Comparison of ENCODE assay signal across 25 mouse cellular contexts in genomic region chrX:167433950-167434349, GRCm38 (mm10). TPM values are rescaled to one million over a fixed set of nuclear protein-coding genes. Genes with fewer than 3 reads are reported as not detected.
DNase-seq lines count a peak whose midpoint lies in the region; ATAC-seq lines count a peak whose summit lies in the region.
"Had no signal": no experiment of that assay in that cellular context is flagged by ENCODE, and none has a peak within 500 bp of the region (broad histone marks: within the 10 kb centered on the region; RNA-seq: fewer than 3 reads in every experiment).

No protein-coding gene starts in this region.

- no peak overlapping the region for H3K4me2 ChIP-seq in forebrain, embryonic 13.5 days
- no peak overlapping the region for H3K4me2 ChIP-seq in hindbrain, embryonic 12.5 days (replicated peaks)
- H3K4me2 ChIP-seq in hindbrain, embryonic 13.5 days: no peak overlapping the region
- H3K4me2 ChIP-seq in forebrain, embryonic 16.5 days (ENCODE audit: low read length): no peak overlapping the region
- no peak overlapping the region for H3K4me2 ChIP-seq in heart, embryonic 11.5 days
- H3K4me2 ChIP-seq: embryonic facial prominence, embryonic 12.5 days; embryonic facial prominence, embryonic 15.5 days; heart, embryonic 12.5 days; heart, embryonic 15.5 days; hindbrain, embryonic 15.5 days had no signal

- H3K4me3 ChIP-seq in forebrain, embryonic 13.5 days: no peak overlapping the region
- no peak overlapping the region for H3K4me3 ChIP-seq in forebrain, embryonic 10.5 days
- H3K4me3 ChIP-seq in hindbrain, embryonic 12.5 days: no peak overlapping the region
- H3K4me3 ChIP-seq in hindbrain, embryonic 13.5 days: no peak overlapping the region
- no peak overlapping the region for H3K4me3 ChIP-seq in forebrain, embryonic 16.5 days (replicated peaks; ENCODE audit: low read length)
- H3K4me3 ChIP-seq in heart, embryonic 11.5 days (ENCODE audit: low read depth, low read length): no peak overlapping the region
- H3K4me3 ChIP-seq: embryonic facial prominence, embryonic 12.5 days; embryonic facial prominence, embryonic 15.5 days; heart, embryonic 12.5 days; heart, embryonic 15.5 days; hindbrain, embryonic 10.5 days; hindbrain, embryonic 15.5 days had no signal

- no peak overlapping the region for H3K27ac ChIP-seq in forebrain, embryonic 13.5 days
- H3K27ac ChIP-seq in forebrain, embryonic 10.5 days: no peak overlapping the region
- no peak overlapping the region for H3K27ac ChIP-seq in hindbrain, embryonic 12.5 days
- no peak overlapping the region for H3K27ac ChIP-seq in hindbrain, embryonic 13.5 days
- H3K27ac ChIP-seq in forebrain, embryonic 16.5 days (ENCODE audit: low read length): no peak overlapping the region
- H3K27ac ChIP-seq in heart, embryonic 11.5 days (ENCODE audit: low read depth, low read length): no peak overlapping the region
- H3K27ac ChIP-seq: embryonic facial prominence, embryonic 12.5 days; embryonic facial prominence, embryonic 15.5 days; heart, embryonic 15.5 days; hindbrain, embryonic 10.5 days; hindbrain, embryonic 15.5 days had no signal

- no peaks in the 10 kb centered on the region for H3K9me3 ChIP-seq in forebrain, embryonic 13.5 days (replicated peaks)
- H3K9me3 ChIP-seq in forebrain, embryonic 10.5 days: no peaks in the 10 kb centered on the region
- no peaks in the 10 kb centered on the region for H3K9me3 ChIP-seq in hindbrain, embryonic 12.5 days (replicated peaks)
- H3K9me3 ChIP-seq in hindbrain, embryonic 13.5 days: no peaks in the 10 kb centered on the region
- no peaks in the 10 kb centered on the region for H3K9me3 ChIP-seq in forebrain, embryonic 16.5 days (ENCODE audit: control insufficient read depth, low read length)
- H3K9me3 ChIP-seq in heart, embryonic 11.5 days (replicated peaks; ENCODE audit: control insufficient read depth, low read length): no peaks in the 10 kb centered on the region
- H3K9me3 ChIP-seq: embryonic facial prominence, embryonic 12.5 days; embryonic facial prominence, embryonic 15.5 days; heart, embryonic 12.5 days; heart, embryonic 15.5 days; hindbrain, embryonic 10.5 days; hindbrain, embryonic 15.5 days had no signal

- DNase-seq in forebrain, embryonic 10.5 days (ENCODE audit: extremely low spot score, low spot score): no peak
- DNase-seq: adrenal gland, adult 8-10 months; adrenal gland, postnatal 25 days; cerebellum, adult 11 months; cerebellum, adult 2 months; cerebellum, adult 9-11 months; cerebellum, postnatal 25 days; gastrocnemius, postnatal 10 days; gastrocnemius, postnatal 36 days; heart, postnatal 10 days; heart, postnatal 36 days; kidney, adult 2 months had no signal

- H3K9ac ChIP-seq in forebrain, embryonic 13.5 days: no peak overlapping the region
- no peak overlapping the region for H3K9ac ChIP-seq in hindbrain, embryonic 12.5 days
- H3K9ac ChIP-seq in hindbrain, embryonic 13.5 days: no peak overlapping the region
- H3K9ac ChIP-seq in forebrain, embryonic 16.5 days (replicated peaks; ENCODE audit: low read depth, low read length): no peak overlapping the region
- H3K9ac ChIP-seq in heart, embryonic 11.5 days (ENCODE audit: low read depth, low read length): no peak overlapping the region
- H3K9ac ChIP-seq: embryonic facial prominence, embryonic 12.5 days; embryonic facial prominence, embryonic 15.5 days; heart, embryonic 12.5 days; heart, embryonic 15.5 days; hindbrain, embryonic 15.5 days had no signal

- ATAC-seq in forebrain, embryonic 13.5 days: peak; percentile 77; the same call in 1 of the 2 replicates
- ATAC-seq in hindbrain, embryonic 12.5 days (ENCODE audit: low FRiP score): 0 out of 2 replicates have a peak, but pooled peaks have one; percentile 38
- no peak for ATAC-seq in hindbrain, embryonic 13.5 days (ENCODE audit: low FRiP score)
- ATAC-seq in forebrain, embryonic 16.5 days: peak; percentile 89
- no peak for ATAC-seq in heart, embryonic 11.5 days (replicated peaks; ENCODE audit: insufficient number of reproducible peaks, low FRiP score, low TSS enrichment)
- ATAC-seq: activated CD4-positive, CD25-positive, alpha-beta regulatory T cell, adult 4 months; intestine, postnatal 0 days had no signal

- no peaks in the 10 kb centered on the region for H3K4me1 ChIP-seq in forebrain, embryonic 13.5 days
- H3K4me1 ChIP-seq in forebrain, embryonic 10.5 days: no peaks in the 10 kb centered on the region
- H3K4me1 ChIP-seq in hindbrain, embryonic 12.5 days: no peaks in the 10 kb centered on the region
- no peaks in the 10 kb centered on the region for H3K4me1 ChIP-seq in hindbrain, embryonic 13.5 days (replicated peaks)
- H3K4me1 ChIP-seq in forebrain, embryonic 16.5 days (replicated peaks; ENCODE audit: control insufficient read depth, insufficient read depth, low read length): no peaks in the 10 kb centered on the region
- H3K4me1 ChIP-seq in heart, embryonic 11.5 days (ENCODE audit: control insufficient read depth, insufficient read depth, low read length): no peaks in the 10 kb centered on the region
- H3K4me1 ChIP-seq: embryonic facial prominence, embryonic 12.5 days; embryonic facial prominence, embryonic 15.5 days; heart, embryonic 12.5 days; heart, embryonic 15.5 days; hindbrain, embryonic 10.5 days; hindbrain, embryonic 15.5 days had no signal

- H3K27me3 ChIP-seq in forebrain, embryonic 13.5 days: no peaks in the 10 kb centered on the region
- H3K27me3 ChIP-seq in forebrain, embryonic 10.5 days (ENCODE audit: poor library complexity, severe bottlenecking): peaks cover 59% of the 10 kb centered on the region
- H3K27me3 ChIP-seq in hindbrain, embryonic 12.5 days: 0 out of 2 replicates have a peak, but pooled peaks cover 9% of the 10 kb centered on the region
- H3K27me3 ChIP-seq in hindbrain, embryonic 13.5 days: no peaks in the 10 kb centered on the region
- no peaks in the 10 kb centered on the region for H3K27me3 ChIP-seq in forebrain, embryonic 16.5 days (replicated peaks; ENCODE audit: control insufficient read depth, insufficient read depth, low read length)
- H3K27me3 ChIP-seq in heart, embryonic 11.5 days (ENCODE audit: control insufficient read depth, insufficient read depth, low read length): no peaks in the 10 kb centered on the region
- H3K27me3 ChIP-seq: embryonic facial prominence, embryonic 12.5 days; embryonic facial prominence, embryonic 15.5 days; heart, embryonic 12.5 days; heart, embryonic 15.5 days; hindbrain, embryonic 15.5 days had no signal

- no peaks in the 10 kb centered on the region for H3K36me3 ChIP-seq in forebrain, embryonic 13.5 days (ENCODE audit: poor library complexity, severe bottlenecking)
- H3K36me3 ChIP-seq in forebrain, embryonic 10.5 days (replicated peaks): no peaks in the 10 kb centered on the region
- H3K36me3 ChIP-seq in hindbrain, embryonic 12.5 days: no peaks in the 10 kb centered on the region
- H3K36me3 ChIP-seq in hindbrain, embryonic 13.5 days: no peaks in the 10 kb centered on the region
- H3K36me3 ChIP-seq in forebrain, embryonic 16.5 days (ENCODE audit: control insufficient read depth, insufficient read depth): no peaks in the 10 kb centered on the region
- no peaks in the 10 kb centered on the region for H3K36me3 ChIP-seq in heart, embryonic 11.5 days (ENCODE audit: control insufficient read depth, insufficient read depth, low read length)
- H3K36me3 ChIP-seq: embryonic facial prominence, embryonic 12.5 days; embryonic facial prominence, embryonic 15.5 days; heart, embryonic 12.5 days; heart, embryonic 15.5 days; hindbrain, embryonic 10.5 days; hindbrain, embryonic 15.5 days had no signal

- WGBS in forebrain, embryonic 13.5 days: 62% methylated on average over 2 of the region's 2 CpGs
- WGBS in forebrain, embryonic 10.5 days: 80% methylated on average over 2 of the region's 2 CpGs
- WGBS in hindbrain, embryonic 12.5 days: 58% methylated on average over 2 of the region's 2 CpGs
- 53% methylated on average over 2 of the region's 2 CpGs for WGBS in hindbrain, embryonic 13.5 days
- 42% methylated on average over 2 of the region's 2 CpGs for WGBS in forebrain, embryonic 16.5 days
- 67% methylated on average over 2 of the region's 2 CpGs for WGBS in heart, embryonic 11.5 days (ENCODE audit: insufficient replicate concordance)

RNA-seq across cellular contexts. Expression of gene Prps2, which starts 51.4 kb away (rescaled TPM):
- 13.6 and 15.5 TPM in 2 replicates for polyA plus RNA-seq in forebrain, embryonic 13.5 days (2015; fragmentation: Nextera tagmentation; extraction: Ambion mirVana)
- 25.8 and 28.1 TPM in 2 replicates for polyA plus RNA-seq in forebrain, embryonic 10.5 days (2016; fragmentation: Nextera tagmentation; extraction: Ambion mirVana)
- polyA plus RNA-seq in hindbrain, embryonic 12.5 days (2016; fragmentation: Nextera tagmentation; extraction: Ambion mirVana): 12.7 and 14.6 TPM in 2 replicates
- 10.9 and 15.6 TPM in 2 replicates for polyA plus RNA-seq in hindbrain, embryonic 13.5 days (2015; fragmentation: Nextera tagmentation; extraction: Ambion mirVana)
- 10.6 and 12.9 TPM in 2 replicates for polyA plus RNA-seq in forebrain, embryonic 16.5 days (2015; fragmentation: Nextera tagmentation; extraction: Ambion mirVana)
- 30.0 and 33.4 TPM in 2 replicates for polyA plus RNA-seq in heart, embryonic 11.5 days (2014; fragmentation: Nextera tagmentation; extraction: Ambion mirVana)

Comparison
In these comparisons a context has a peak if more than half of its experiments do, and no peak if none do; other contexts are left out.
1. ATAC-seq: peak in forebrain, embryonic 13.5 days (single experiment), hindbrain, embryonic 12.5 days (single experiment) and forebrain, embryonic 16.5 days (single experiment); none in hindbrain, embryonic 13.5 days (single experiment) and heart, embryonic 11.5 days (single experiment).